Mouse (Mus musculus): Measurements from ENCODE around the gene 1700016H13Rik. TPM values are rescaled to one million over a fixed set of nuclear protein-coding genes. Genes with fewer than 3 reads are reported as not detected.

Gene 1700016H13Rik
- total and polyA plus RNA-seq, 3 experiments = 0.23 to 0.40 TPM; not detected in 1

- no peak overlapping the region for H3K4me3 ChIP-seq (ENCODE audit: control insufficient read depth in 1 of 2, insufficient read depth in 1 of 2, low read depth in 2 of 2, low read length in 2 of 2)
- H3K36me3 ChIP-seq (ENCODE audit: control insufficient read depth in 1 of 2, insufficient read depth in 2 of 2, low read length in 2 of 2) = no peaks in the 10 kb centered on the region; a peak in 1 of 4 replicates
- no peaks in the 10 kb centered on the region for H3K9me3 ChIP-seq (replicated peaks; ENCODE audit: insufficient read depth, low read length)
- no peak overlapping the region for H3K9ac ChIP-seq (ENCODE audit: control insufficient read depth, low read depth, low read length, poor library complexity, severe bottlenecking)
- H3K27me3 ChIP-seq (ENCODE audit: control insufficient read depth in 1 of 2, insufficient read depth in 2 of 2, low read length in 2 of 2) = peaks cover 0 to 2% of the 10 kb centered on the region in 2 experiments; a peak in 1 of 4 replicates
- peaks cover 0 to 8% of the 10 kb centered on the region in 2 experiments; a peak in 2 of 4 replicates for H3K4me1 ChIP-seq (ENCODE audit: control insufficient read depth in 1 of 2, insufficient read depth in 2 of 2, low read length in 2 of 2)
- H3K79me2 ChIP-seq (ENCODE audit: control insufficient read depth, insufficient read depth, low read length, poor library complexity) = no peaks in the 10 kb centered on the region
- no peak overlapping the region for H3K27ac ChIP-seq (ENCODE audit: control insufficient read depth, low read depth, low read length)
- no peak for TF ChIP-seq MAZ (IDR thresholded peaks at IDR 0.05; ENCODE audit: low read depth, low read length)
- no peak for TF ChIP-seq CTCF (IDR thresholded peaks at IDR 0.05 in 2 of 3, conservative IDR thresholded peaks at IDR 0.05 in 1 of 3; ENCODE audit: control insufficient read depth in 1 of 3, insufficient read depth in 1 of 3, low read depth in 2 of 3, low read length in 3 of 3, poor library complexity in 1 of 3, severe bottlenecking in 1 of 3)
- TF ChIP-seq MYC (IDR thresholded peaks at IDR 0.05; ENCODE audit: low read depth, low read length) = no peak
- peak; percentile 58 for DNase-seq (ENCODE audit: low read depth, low spot score)
Observed at GRCm38 (mm10) chr5:103702527-103702926, 46.7 kb upstream of the 1700016H13Rik start.

GRCm38 (mm10) chr5:103701466-103701865 lies 45.7 kb upstream of the 1700016H13Rik start:
- H3K27ac ChIP-seq (ENCODE audit: control insufficient read depth, low read depth, low read length) = no peak overlapping the region
- TF ChIP-seq MAZ (IDR thresholded peaks at IDR 0.05; ENCODE audit: low read depth, low read length) (no peak), JUND (IDR thresholded peaks at IDR 0.05; ENCODE audit: low read depth, low read length) (no peak), MYB (IDR thresholded peaks at IDR 0.05; ENCODE audit: low read depth, low read length) (no peak), HCFC1 (IDR thresholded peaks at IDR 0.05; ENCODE audit: low read depth, low read length) (no peak), GABPA (IDR thresholded peaks at IDR 0.05; ENCODE audit: low read depth, low read length) (no peak), CHD2 (IDR thresholded peaks at IDR 0.05; ENCODE audit: low read length) (no peak), ELF1 (IDR thresholded peaks at IDR 0.05; ENCODE audit: low read depth, low read length) (no peak), USF2 (IDR thresholded peaks at IDR 0.05; ENCODE audit: borderline replicate concordance in 1 of 2, insufficient read depth in 1 of 2, low read depth in 1 of 2, low read length in 2 of 2) (no peak), MYC (IDR thresholded peaks at IDR 0.05; ENCODE audit: low read depth, low read length) (no peak), POLR2AphosphoS5 (IDR thresholded peaks at IDR 0.05; ENCODE audit: borderline replicate concordance, low read depth, low read length) (no peak), CTCF (IDR thresholded peaks at IDR 0.05 in 2 of 3, conservative IDR thresholded peaks at IDR 0.05 in 1 of 3; ENCODE audit: control insufficient read depth in 1 of 3, insufficient read depth in 1 of 3, low read depth in 2 of 3, low read length in 3 of 3, poor library complexity in 1 of 3, severe bottlenecking in 1 of 3) (peak; percentile 54 to 68 (median 55)), POLR2AphosphoS2 (IDR thresholded peaks at IDR 0.05; ENCODE audit: low read length) (no peak), SIN3A (IDR thresholded peaks at IDR 0.05; ENCODE audit: low read length) (no peak), POLR2A (IDR thresholded peaks at IDR 0.05; ENCODE audit: control insufficient read depth in 1 of 2, insufficient read depth in 1 of 2, low read depth in 1 of 2, low read length in 2 of 2, poor library complexity in 1 of 2) (no peak), ZMIZ1 (IDR thresholded peaks at IDR 0.05; ENCODE audit: low read depth, low read length) (no peak), NELFE (IDR thresholded peaks at IDR 0.05; ENCODE audit: low read depth, low read length) (no peak), RAD21 (IDR thresholded peaks at IDR 0.05; ENCODE audit: low read depth, low read length) (peak; percentile 27), ZC3H11A (IDR thresholded peaks at IDR 0.05; ENCODE audit: low read depth, low read length) (0 out of 2 replicates have a peak, but pooled peaks have one; percentile 11), ZKSCAN1 (IDR thresholded peaks at IDR 0.05; ENCODE audit: low read depth, low read length) (no peak), SMC3 (IDR thresholded peaks at IDR 0.05; ENCODE audit: low read depth, low read length) (peak; percentile 34; the same call in 1 of the 2 replicates), TAL1 (IDR thresholded peaks at IDR 0.05; ENCODE audit: low read length) (no peak), EP300 (IDR thresholded peaks at IDR 0.05; ENCODE audit: low read depth in 1 of 2, low read length in 2 of 2) (no peak), MAX (IDR thresholded peaks at IDR 0.05; ENCODE audit: low read length) (no peak), GATA1 (IDR thresholded peaks at IDR 0.05; ENCODE audit: low read depth, low read length) (no peak), E2F4 (IDR thresholded peaks at IDR 0.05; ENCODE audit: borderline replicate concordance, low read depth, low read length) (no peak)
- DNase-seq (ENCODE audit: low read depth, low spot score) = peak; percentile 46
- no peaks in the 10 kb centered on the region for H3K36me3 ChIP-seq (ENCODE audit: control insufficient read depth in 1 of 2, insufficient read depth in 2 of 2, low read length in 2 of 2)
- H3K27me3 ChIP-seq (ENCODE audit: control insufficient read depth in 1 of 2, insufficient read depth in 2 of 2, low read length in 2 of 2) = peaks cover 0 to 2% of the 10 kb centered on the region in 2 experiments; a peak in 1 of 4 replicates
- H3K4me3 ChIP-seq (ENCODE audit: control insufficient read depth in 1 of 2, insufficient read depth in 1 of 2, low read depth in 2 of 2, low read length in 2 of 2) = no peak overlapping the region
- H3K9me3 ChIP-seq (replicated peaks; ENCODE audit: insufficient read depth, low read length) = no peaks in the 10 kb centered on the region
- H3K79me2 ChIP-seq (ENCODE audit: control insufficient read depth, insufficient read depth, low read length, poor library complexity) = no peaks in the 10 kb centered on the region
- peaks cover 0 to 8% of the 10 kb centered on the region in 2 experiments; a peak in 2 of 4 replicates for H3K4me1 ChIP-seq (ENCODE audit: control insufficient read depth in 1 of 2, insufficient read depth in 2 of 2, low read length in 2 of 2)
- H3K9ac ChIP-seq (ENCODE audit: control insufficient read depth, low read depth, low read length, poor library complexity, severe bottlenecking) = no peak overlapping the region
